Mouse (Mus musculus) MEL (cell line): ENCODE data around the gene Nat10. TPM values are rescaled to one million over a fixed set of nuclear protein-coding genes. Genes with fewer than 3 reads are reported as not detected.

Experiments
- DNase-seq: peaks from one replicate; pipeline ENCODE4 v3.0.0; 2011; ENCODE audit warnings: low read depth, low spot score
- H3K27ac ChIP-seq: 2 replicates; pipeline ENCODE4 v1.5.1; 2012; ENCODE audit warnings: low read depth, mild to moderate bottlenecking, control low read depth, low read length, moderate library complexity; ENCODE audit not compliant: control insufficient read depth
- H3K27me3 ChIP-seq, 2 experiments: fragments of 150-350 bp in 1 of 2; sonication (generic) in 1 of 2; 2 replicates each; pipeline ENCODE4 v1.6.1; 2012; ENCODE audit warnings: low read length in 2 of 2, mild to moderate bottlenecking in 2 of 2, improper control_type of control experiment in 1 of 2, moderate library complexity in 1 of 2; ENCODE audit not compliant: insufficient read depth in 2 of 2, control insufficient read depth in 1 of 2
- H3K36me3 ChIP-seq, 2 experiments: 2 replicates each; pipeline ENCODE4 v1.6.1; 2012 to 2014; ENCODE audit warnings: low read length in 2 of 2, improper control_type of control experiment in 1 of 2, inconsistent platforms in 1 of 2, mild to moderate bottlenecking in 1 of 2; ENCODE audit not compliant: insufficient read depth in 2 of 2, control insufficient read depth in 1 of 2
- H3K4me1 ChIP-seq, 2 experiments: fragments of 150-350 bp in 1 of 2; sonication (generic) in 1 of 2; 2 replicates each; pipeline ENCODE4 v1.6.1; 2012; ENCODE audit warnings: low read length in 2 of 2, improper control_type of control experiment in 1 of 2, mild to moderate bottlenecking in 1 of 2; ENCODE audit not compliant: insufficient read depth in 2 of 2, control insufficient read depth in 1 of 2
- H3K4me3 ChIP-seq, 2 experiments: fragments of 150-350 bp in 1 of 2; sonication (generic) in 1 of 2; 2 replicates each; pipeline ENCODE4 v1.5.1; 2012; ENCODE audit warnings: low read depth in 2 of 2, low read length in 2 of 2, mild to moderate bottlenecking in 2 of 2, moderate library complexity in 2 of 2, control low read depth in 1 of 2, improper control_type of control experiment in 1 of 2; ENCODE audit not compliant: control insufficient read depth in 1 of 2, insufficient read depth in 1 of 2
- H3K79me2 ChIP-seq: 2 replicates; pipeline ENCODE4 v1.6.1; 2012; ENCODE audit warnings: mild to moderate bottlenecking, low read length, moderate library complexity; ENCODE audit not compliant: control insufficient read depth, poor library complexity, insufficient read depth
- H3K9ac ChIP-seq: 2 replicates; pipeline ENCODE4 v1.6.1; 2012; ENCODE audit warnings: low read depth, mild to moderate bottlenecking, control low read depth, low read length, moderate library complexity; ENCODE audit not compliant: control insufficient read depth, poor library complexity, severe bottlenecking
- H3K9me3 ChIP-seq: fragments of 150-350 bp; sonication (generic); replicated peaks from 2 replicates; pipeline ENCODE4 v1.6.1; 2012; ENCODE audit warnings: mild to moderate bottlenecking, low read length, improper control_type of control experiment, moderate library complexity; ENCODE audit not compliant: insufficient read depth
- BHLHE40 ChIP-seq: IDR thresholded peaks from 2 replicates; pipeline ENCODE4 v1.6.1; 2012; ENCODE audit warnings: low read depth, mild to moderate bottlenecking, inconsistent platforms, low read length, improper control_type of control experiment, borderline replicate concordance
- CHD1 ChIP-seq: IDR thresholded peaks from 2 replicates; pipeline ENCODE4 v1.6.1; 2012; ENCODE audit warnings: low read depth, mild to moderate bottlenecking, inconsistent platforms, low read length, improper control_type of control experiment
- E2F4 ChIP-seq: IDR thresholded peaks from 2 replicates; pipeline ENCODE4 v1.6.1; 2011; ENCODE audit warnings: low read depth, low read length, improper control_type of control experiment, borderline replicate concordance
- ETS1 ChIP-seq: IDR thresholded peaks from 2 replicates; pipeline ENCODE4 v1.6.1; 2012; ENCODE audit warnings: low read depth, mild to moderate bottlenecking, inconsistent platforms, low read length, improper control_type of control experiment, moderate library complexity
- GABPA ChIP-seq: IDR thresholded peaks from 2 replicates; pipeline ENCODE4 v1.6.1; 2012; ENCODE audit warnings: low read depth, mild to moderate bottlenecking, inconsistent platforms, low read length, improper control_type of control experiment, moderate library complexity
- GATA1 ChIP-seq: IDR thresholded peaks from 2 replicates; pipeline ENCODE4 v1.6.1; 2011; ENCODE audit warnings: low read depth, low read length, improper control_type of control experiment
- HCFC1 ChIP-seq: IDR thresholded peaks from 2 replicates; pipeline ENCODE4 v1.6.1; 2012; ENCODE audit warnings: low read depth, mild to moderate bottlenecking, inconsistent platforms, low read length, improper control_type of control experiment, moderate library complexity
- KAT2A ChIP-seq: conservative IDR thresholded peaks from 2 replicates; pipeline ENCODE4 v1.6.1; 2012; ENCODE audit warnings: low read depth, low read length, improper control_type of control experiment, inconsistent platforms
- MEF2A ChIP-seq: IDR thresholded peaks from 2 replicates; pipeline ENCODE4 v1.6.1; 2014; ENCODE audit warnings: low read depth, mild to moderate bottlenecking, inconsistent platforms, low read length, improper control_type of control experiment; ENCODE audit not compliant: poor library complexity, insufficient replicate concordance, severe bottlenecking; ENCODE audit errors: extremely low read depth
- NELFE ChIP-seq: IDR thresholded peaks from 2 replicates; pipeline ENCODE4 v1.6.1; 2011; ENCODE audit warnings: low read depth, low read length, improper control_type of control experiment
- NRF1 ChIP-seq: IDR thresholded peaks from 2 replicates; pipeline ENCODE4 v1.6.1; 2014; ENCODE audit warnings: low read depth, mild to moderate bottlenecking, inconsistent platforms, low read length, improper control_type of control experiment, moderate library complexity; ENCODE audit not compliant: poor library complexity, insufficient read depth, severe bottlenecking
- POLR2A ChIP-seq, 2 experiments: IDR thresholded peaks; 2 replicates each; pipeline ENCODE4 v1.6.1; 2011 to 2012; ENCODE audit warnings: low read length in 2 of 2, mild to moderate bottlenecking in 2 of 2, control low read depth in 1 of 2, improper control_type of control experiment in 1 of 2, low read depth in 1 of 2, moderate library complexity in 1 of 2; ENCODE audit not compliant: control insufficient read depth in 1 of 2, insufficient read depth in 1 of 2, poor library complexity in 1 of 2
- RAD21 ChIP-seq: IDR thresholded peaks from 2 replicates; pipeline ENCODE4 v1.6.1; 2011; ENCODE audit warnings: mild to moderate bottlenecking, low read depth, low read length, improper control_type of control experiment
- SMC3 ChIP-seq: IDR thresholded peaks from 2 replicates; pipeline ENCODE4 v1.6.1; 2011; ENCODE audit warnings: low read depth, low read length, improper control_type of control experiment
- TAL1 ChIP-seq: IDR thresholded peaks from 2 replicates; pipeline ENCODE4 v1.6.1; 2012; ENCODE audit warnings: mild to moderate bottlenecking, inconsistent platforms, low read length, moderate library complexity, mixed read lengths
- TBP ChIP-seq: IDR thresholded peaks from 2 replicates; pipeline ENCODE4 v1.8.0; 2011; ENCODE audit warnings: low read depth, low read length, improper control_type of control experiment
- USF2 ChIP-seq, 2 experiments: IDR thresholded peaks; 2 replicates each; pipeline ENCODE4 v1.6.1; 2011 to 2012; ENCODE audit warnings: improper control_type of control experiment in 2 of 2, low read length in 2 of 2, borderline replicate concordance in 1 of 2, inconsistent platforms in 1 of 2, low read depth in 1 of 2, mild to moderate bottlenecking in 1 of 2; ENCODE audit not compliant: insufficient read depth in 1 of 2
- ZC3H11A ChIP-seq: IDR thresholded peaks from 2 replicates; pipeline ENCODE4 v1.6.1; 2012; ENCODE audit warnings: low read depth, mild to moderate bottlenecking, inconsistent platforms, low read length, improper control_type of control experiment
- ZKSCAN1 ChIP-seq: IDR thresholded peaks from 2 replicates; pipeline ENCODE4 v1.6.1; 2012; ENCODE audit warnings: low read depth, mild to moderate bottlenecking, inconsistent platforms, low read length, improper control_type of control experiment, moderate library complexity
- polyA plus RNA-seq, 2 experiments: library from polyadenylated mRNA; stranded (reverse) in 1 of 2; unstranded in 1 of 2; fragments of >175 nt in 1 of 2; fragments of >200 nt in 1 of 2; gene quantifications; 2 replicates each; pipeline versions ENCODE4 v1.2.1 to v1.2.4; 2012; ENCODE audit warnings: low replicate concordance in 2 of 2, low read depth in 1 of 2; ENCODE audit not compliant: insufficient read length in 2 of 2, insufficient read depth in 1 of 2, missing spikeins in 1 of 2
- total RNA-seq: library from RNA; depleted of rRNA; stranded (reverse); fragments of 300-350 nt; gene quantifications from 2 replicates; pipeline ENCODE4 v1.2.3, GENCODE M21; 2012

The Nat10 gene
- total and polyA plus RNA-seq, 3 experiments: 74.7 to 107 TPM; not detected in 1

DNA sequence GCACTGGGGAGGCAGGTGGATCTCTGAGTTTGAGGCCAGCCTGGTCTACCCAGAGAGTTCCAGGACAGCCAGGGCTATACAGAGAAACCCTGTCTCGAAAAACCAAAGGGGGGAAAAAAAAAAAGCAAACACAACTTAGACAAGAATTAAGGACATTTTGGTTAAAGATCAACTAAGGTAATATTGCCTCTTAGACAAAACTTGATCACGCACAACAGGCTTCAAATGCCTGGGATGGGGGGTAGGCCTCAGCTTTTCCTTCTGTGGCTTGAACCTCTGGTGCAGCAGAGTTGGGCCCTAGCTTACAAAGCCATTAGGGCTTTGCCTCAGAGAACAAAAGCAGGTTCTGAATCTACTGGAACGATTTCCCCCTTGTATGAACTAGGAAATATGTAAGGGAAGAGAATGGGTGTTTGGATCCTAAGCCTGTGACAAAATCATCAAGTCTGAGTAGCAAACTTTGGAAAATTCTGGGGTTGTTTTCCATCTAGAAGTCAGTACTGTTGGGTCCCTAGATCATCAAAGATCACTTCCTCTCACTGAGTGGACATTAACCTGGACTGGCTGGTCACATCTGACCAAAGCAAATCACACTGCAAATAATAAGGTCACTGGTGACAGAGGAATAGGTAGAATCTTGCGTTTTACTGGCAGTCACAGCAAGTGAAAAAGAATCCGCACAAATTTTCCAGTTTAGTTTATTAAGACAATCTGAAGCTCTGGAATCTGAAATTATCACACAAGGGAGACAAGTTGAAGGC, 42.9 kb upstream of the Nat10 start:
- Histone ChIP-seq H3K27ac (no peak overlapping the region), H3K36me3 (no peaks in the 10 kb centered on the region), H3K9me3 (no peaks in the 10 kb centered on the region), H3K9ac (no peak overlapping the region), H3K79me2 (no peaks in the 10 kb centered on the region), H3K4me3 (no peak overlapping the region), H3K4me1 (no peaks in the 10 kb centered on the region), H3K27me3 (peaks cover 2% of the 10 kb centered on the region in 2 experiments; a peak in 3 of 4 replicates)
- TF ChIP-seq HCFC1: no peak
- no peak for TF ChIP-seq POLR2A (IDR thresholded peaks at IDR 0.05; ENCODE audit: control insufficient read depth in 1 of 2, insufficient read depth in 1 of 2, low read depth in 1 of 2, low read length in 2 of 2, poor library complexity in 1 of 2)
- TF ChIP-seq SMC3: no peak
- DNase-seq: no peak

GRCm38 (mm10) chr2:103802422-103802821, 41.4 kb upstream of the Nat10 start:
- peaks cover 1% of the 10 kb centered on the region; the same call in 1 of the 2 replicates for H3K79me2 ChIP-seq
- no peaks in the 10 kb centered on the region for H3K9me3 ChIP-seq
- no peak overlapping the region for H3K27ac ChIP-seq
- no peak overlapping the region for H3K9ac ChIP-seq
- H3K36me3 ChIP-seq: peaks cover 0 to 3% of the 10 kb centered on the region in 2 experiments; a peak in 1 of 4 replicates
- H3K4me3 ChIP-seq: no peak overlapping the region
- peaks cover 0 to 2% of the 10 kb centered on the region in 2 experiments; a peak in 2 of 4 replicates for H3K27me3 ChIP-seq
- no peak for TF ChIP-seq BHLHE40
- no peak for TF ChIP-seq USF2 (IDR thresholded peaks at IDR 0.05; ENCODE audit: borderline replicate concordance in 1 of 2, insufficient read depth in 1 of 2, low read depth in 1 of 2, low read length in 2 of 2)
- TF ChIP-seq NRF1: no peak
- no peak for TF ChIP-seq TBP
- no peak for TF ChIP-seq NELFE
- TF ChIP-seq GABPA: no peak
- TF ChIP-seq TAL1: no peak
- TF ChIP-seq KAT2A: no peak
- no peak for TF ChIP-seq RAD21
- no peak for TF ChIP-seq ZKSCAN1
- no peak for TF ChIP-seq SMC3
- no peak for TF ChIP-seq GATA1
- TF ChIP-seq MEF2A: no peak
- no peak for TF ChIP-seq CHD1
- TF ChIP-seq ETS1: no peak
- no peak for TF ChIP-seq E2F4
- no peak for TF ChIP-seq ZC3H11A
- no peak for DNase-seq
- H3K4me1 ChIP-seq: no peaks in the 10 kb centered on the region
